8 mouse cellular contexts compared by ENCODE assay signal in genomic region chr11:119392001-119392614, GRCm38 (mm10). TPM values are rescaled to one million over a fixed set of nuclear protein-coding genes. Genes with fewer than 3 reads are reported as not detected.
DNase-seq lines count a peak whose midpoint lies in the region; ATAC-seq and TF ChIP-seq lines count a peak whose summit lies in the region.

No protein-coding gene starts in this region.

- peak; percentile 43 for ATAC-seq in common myeloid progenitor, adult 5-6 weeks (replicated peaks; ENCODE audit: low read depth, poor library complexity, severe bottlenecking)
- peak; percentile 57 for ATAC-seq in lung, postnatal 0 days
- peak; percentile 25; the same call in 1 of the 2 replicates for ATAC-seq in stomach, embryonic 14.5 days (ENCODE audit: insufficient number of reproducible peaks, insufficient read depth, low FRiP score, low read depth)

- no peaks in the 10 kb centered on the region for H3K9me3 ChIP-seq in heart, embryonic 10.5 days
- H3K9me3 ChIP-seq in lung, postnatal 0 days (ENCODE audit: low read length): no peaks in the 10 kb centered on the region
- no peaks in the 10 kb centered on the region for H3K9me3 ChIP-seq in stomach, embryonic 14.5 days (ENCODE audit: control insufficient read depth, low read depth, low read length)

- 7% methylated on average over 12 of the region's 12 CpGs for WGBS in heart, embryonic 10.5 days
- WGBS in lung, postnatal 0 days: 12% methylated on average over 11 of the region's 12 CpGs
- WGBS in stomach, embryonic 14.5 days: 16% methylated on average over 12 of the region's 12 CpGs

- DNase-seq in layer of hippocampus, adult 9-11 months: peak; percentile 29
- DNase-seq in layer of hippocampus, postnatal 36 days: no peak
- peak; percentile 81 for DNase-seq in heart, embryonic 10.5 days (ENCODE audit: low spot score)
- peak; percentile 83 to 88 for DNase-seq in kidney, adult 8-10 months
- peak; percentile 93 for DNase-seq in lung, postnatal 0 days (ENCODE audit: low spot score)
- DNase-seq in frontal cortex, adult 2 months (ENCODE audit: extremely low spot score in 1 of 2, low spot score in 1 of 2): no peak

- no peak for TF ChIP-seq EP300 in lung, postnatal 0 days (IDR thresholded peaks at IDR 0.05)

- H3K27ac ChIP-seq in heart, embryonic 10.5 days: peak overlapping the region; percentile 93
- peak overlapping the region; percentile 98 for H3K27ac ChIP-seq in lung, postnatal 0 days (ENCODE audit: low read length)
- no peak overlapping the region; the same call in 1 of the 2 replicates for H3K27ac ChIP-seq in stomach, embryonic 14.5 days (ENCODE audit: low read length)

- H3K27me3 ChIP-seq in heart, embryonic 10.5 days (ENCODE audit: insufficient read depth, poor library complexity, severe bottlenecking): peaks cover 71% of the 10 kb centered on the region
- H3K27me3 ChIP-seq in lung, postnatal 0 days (replicated peaks; ENCODE audit: insufficient read depth, low read length): no peaks in the 10 kb centered on the region
- H3K27me3 ChIP-seq in stomach, embryonic 14.5 days (ENCODE audit: control insufficient read depth, insufficient read depth, low read length): peaks cover 3% of the 10 kb centered on the region; the same call in 1 of the 2 replicates

- peak overlapping the region; percentile 72 for H3K4me2 ChIP-seq in lung, postnatal 0 days (replicated peaks; ENCODE audit: low read depth, low read length)
- peak overlapping the region; percentile 76 for H3K4me2 ChIP-seq in stomach, embryonic 14.5 days (replicated peaks; ENCODE audit: low read depth, low read length)

- peaks cover 43% of the 10 kb centered on the region for H3K4me1 ChIP-seq in heart, embryonic 10.5 days
- peaks cover 12% of the 10 kb centered on the region; the same call in 1 of the 2 replicates for H3K4me1 ChIP-seq in lung, postnatal 0 days (ENCODE audit: insufficient read depth, low read depth, low read length)
- H3K4me1 ChIP-seq in stomach, embryonic 14.5 days (ENCODE audit: control insufficient read depth, insufficient read depth, low read length): peaks cover 21% of the 10 kb centered on the region

- H3K9ac ChIP-seq in lung, postnatal 0 days (replicated peaks; ENCODE audit: low read depth): peak overlapping the region; percentile 66; the same call in 1 of the 2 replicates
- H3K9ac ChIP-seq in stomach, embryonic 14.5 days (replicated peaks; ENCODE audit: low read depth, low read length): no peak overlapping the region

- peaks cover 7% of the 10 kb centered on the region; the same call in 1 of the 2 replicates for H3K36me3 ChIP-seq in heart, embryonic 10.5 days
- H3K36me3 ChIP-seq in lung, postnatal 0 days (ENCODE audit: insufficient read depth, low read length): no peaks in the 10 kb centered on the region
- no peaks in the 10 kb centered on the region for H3K36me3 ChIP-seq in stomach, embryonic 14.5 days (ENCODE audit: control insufficient read depth, insufficient read depth, low read length)

- H3K4me3 ChIP-seq in heart, embryonic 10.5 days: peak overlapping the region; percentile 79
- peak overlapping the region; percentile 80 for H3K4me3 ChIP-seq in lung, postnatal 0 days (ENCODE audit: low read depth, low read length)
- H3K4me3 ChIP-seq in stomach, embryonic 14.5 days (ENCODE audit: low read depth, low read length): peak overlapping the region; percentile 49

- TF ChIP-seq CTCF in lung, postnatal 0 days (IDR thresholded peaks at IDR 0.05): no peak

RNA-seq across cellular contexts. Expression of gene Rnf213, which starts 0.8 kb away (rescaled TPM):
- total RNA-seq in layer of hippocampus, postnatal 36 days (2021): 1 to 10 TPM; 3.4 to 4.0 TPM
- total RNA-seq in common myeloid progenitor, adult 5-6 weeks (2017): 74.5 and 78.2 TPM in 2 replicates
- 7.5 and 9.5 TPM in 2 replicates for polyA plus RNA-seq in heart, embryonic 10.5 days (2016; fragmentation: Nextera tagmentation; extraction: Ambion mirVana)
- polyA plus RNA-seq in lung, postnatal 0 days (2015; fragmentation: Nextera tagmentation; extraction: Ambion mirVana): 8.2 and 9.7 TPM in 2 replicates
- 11.1 and 13.5 TPM in 2 replicates for polyA plus RNA-seq in stomach, embryonic 14.5 days (2014; fragmentation: Nextera tagmentation; extraction: Ambion mirVana)
- 8.9 and 9.1 TPM in 2 replicates for polyA plus RNA-seq in frontal cortex, adult 2 months (2012; rRNA removed)

RNA-seq across cellular contexts. Expression of gene Slc26a11, which starts 36.8 kb away (rescaled TPM):
- 1 to 10 TPM; 5.4 to 5.5 TPM for total RNA-seq in layer of hippocampus, postnatal 36 days (2021)
- 0.44 and 1.4 TPM in 2 replicates for total RNA-seq in common myeloid progenitor, adult 5-6 weeks (2017)
- polyA plus RNA-seq in heart, embryonic 10.5 days (2016; fragmentation: Nextera tagmentation; extraction: Ambion mirVana): 10.8 and 11.2 TPM in 2 replicates
- polyA plus RNA-seq in lung, postnatal 0 days (2015; fragmentation: Nextera tagmentation; extraction: Ambion mirVana): 11.6 and 12.0 TPM in 2 replicates
- polyA plus RNA-seq in stomach, embryonic 14.5 days (2014; fragmentation: Nextera tagmentation; extraction: Ambion mirVana): 9.0 and 11.8 TPM in 2 replicates
- polyA plus RNA-seq in frontal cortex, adult 2 months (2012; rRNA removed): 5.9 and 6.6 TPM in 2 replicates

RNA-seq across cellular contexts. Expression of gene Sgsh, which starts 36.8 kb away (rescaled TPM):
- 1 to 10 TPM; 4.7 to 5.8 TPM for total RNA-seq in layer of hippocampus, postnatal 36 days (2021)
- total RNA-seq in common myeloid progenitor, adult 5-6 weeks (2017): 4.3 and 6.7 TPM in 2 replicates
- 7.1 and 7.9 TPM in 2 replicates for polyA plus RNA-seq in heart, embryonic 10.5 days (2016; fragmentation: Nextera tagmentation; extraction: Ambion mirVana)
- 12.6 TPM in 2 replicates for polyA plus RNA-seq in lung, postnatal 0 days (2015; fragmentation: Nextera tagmentation; extraction: Ambion mirVana)
- 5.8 and 8.8 TPM in 2 replicates for polyA plus RNA-seq in stomach, embryonic 14.5 days (2014; fragmentation: Nextera tagmentation; extraction: Ambion mirVana)
- 5.0 and 5.8 TPM in 2 replicates for polyA plus RNA-seq in frontal cortex, adult 2 months (2012; rRNA removed)

Comparison
In these comparisons a context has a peak if more than half of its experiments do, and no peak if none do; other contexts are left out.
1. DNase-seq: peak in layer of hippocampus, adult 9-11 months (single experiment), heart, embryonic 10.5 days (single experiment), kidney, adult 8-10 months (2 of 2) and lung, postnatal 0 days (single experiment); none in layer of hippocampus, postnatal 36 days (0 of 2) and frontal cortex, adult 2 months (0 of 2).
2. Peak in every context shown above with its lines, with median percentiles within 50 percentile points of each other: ATAC-seq and H3K4me3 ChIP-seq.